Mouse (Mus musculus) heart, embryonic 10.5 days (tissue): ENCODE data around the gene Ifnar2. TPM values are rescaled to one million over a fixed set of nuclear protein-coding genes. Genes with fewer than 3 reads are reported as not detected.
A peak's percentile ranks its signal among the peaks of the same experiment; 100 is the strongest.

Source experiments
- DNase-seq: peaks from one replicate; pipeline ENCODE4 v3.0.0-alpha.2; 2017; ENCODE audit warnings: low spot score
- H3K27ac ChIP-seq: fragments of 300-500 bp; sonication (generic); 2 replicates; pipeline ENCODE4 v1.5.1; 2016; ENCODE audit warnings: mild to moderate bottlenecking
- H3K27me3 ChIP-seq: fragments of 300-500 bp; sonication (generic); 2 replicates; pipeline ENCODE4 v1.6.1; 2016; ENCODE audit warnings: mild to moderate bottlenecking; ENCODE audit not compliant: poor library complexity, insufficient read depth, severe bottlenecking
- H3K36me3 ChIP-seq: fragments of 300-500 bp; sonication (generic); 2 replicates; pipeline ENCODE4 v1.6.1; 2016; ENCODE audit warnings: mild to moderate bottlenecking, moderate library complexity
- H3K4me1 ChIP-seq: fragments of 300-500 bp; sonication (generic); 2 replicates; pipeline ENCODE4 v1.6.1; 2016; ENCODE audit warnings: mild to moderate bottlenecking
- H3K4me3 ChIP-seq: fragments of 300-500 bp; sonication (generic); 2 replicates; pipeline ENCODE4 v1.5.1; 2016; ENCODE audit warnings: mild to moderate bottlenecking, moderate library complexity
- H3K9me3 ChIP-seq: fragments of 300-500 bp; sonication (generic); 2 replicates; pipeline ENCODE4 v1.6.1; 2016; ENCODE audit warnings: mild to moderate bottlenecking, moderate library complexity
- WGBS: fragments of 180-500 bp; shearing (Covaris S2); methylation state at CpG from one replicate; pipeline ENCODE4 v1.1.7; 2016; 5-methylcytosine and 5-hydroxymethylcytosine counted together
- polyA plus RNA-seq: library from polyadenylated mRNA; unstranded; fragments of >200 nt; fragmentation: Nextera tagmentation; extraction: Ambion mirVana; gene quantifications from 2 replicates; pipeline ENCODE4 v1.2.1, GENCODE M21; 2016

The Ifnar2 gene
- 42.2 and 48.8 TPM in 2 replicates for polyA plus RNA-seq

- Histone ChIP-seq H3K36me3 (peaks cover 5% of the 10 kb centered on the region), H3K4me1 (peaks cover 14% of the 10 kb centered on the region), H3K27ac (peak within 1 kb of the TSS; percentile 93), H3K27me3 (no peaks in the 10 kb centered on the region), H3K9me3 (no peaks in the 10 kb centered on the region), H3K4me3 (peak within 1 kb of the TSS; percentile 75)
- DNase-seq: peak; percentile 93
- under 1% methylated on average over 62 of the region's 62 CpGs for WGBS
Observed at GRCm38 (mm10) chr16:91372577-91373472, at the start of gene Ifnar2. TSS of gene Ifnar2 (plus strand) at chr16:91372783.

- no peak overlapping the region for H3K4me3 ChIP-seq
- no peak for DNase-seq
- peaks cover 12% of the 10 kb centered on the region; the same call in 1 of the 2 replicates for H3K27me3 ChIP-seq
- H3K9me3 ChIP-seq: no peaks in the 10 kb centered on the region
- WGBS: 79% methylated on average over 7 of the region's 7 CpGs
- H3K36me3 ChIP-seq: no peaks in the 10 kb centered on the region
- H3K4me1 ChIP-seq: no peaks in the 10 kb centered on the region
- no peak overlapping the region for H3K27ac ChIP-seq
Observed at GRCm38 (mm10) chr16:91327605-91328004, 45.0 kb upstream of the Ifnar2 start.

- Histone ChIP-seq H3K4me3 (no peak overlapping the region), H3K27me3 (peaks cover 12% of the 10 kb centered on the region; the same call in 1 of the 2 replicates), H3K9me3 (no peaks in the 10 kb centered on the region), H3K36me3 (no peaks in the 10 kb centered on the region), H3K27ac (no peak overlapping the region), H3K4me1 (no peaks in the 10 kb centered on the region)
- DNase-seq: no peak
- WGBS: 74% methylated on average over 19 of the region's 19 CpGs
Observed at GRCm38 (mm10) chr16:91328922-91329321, 43.7 kb upstream of the Ifnar2 start.

GRCm38 (mm10) chr16:91330496-91330895 is 42.1 kb upstream of the Ifnar2 start:
- Histone ChIP-seq H3K4me1 (no peaks in the 10 kb centered on the region), H3K36me3 (no peaks in the 10 kb centered on the region), H3K27me3 (peaks cover 12% of the 10 kb centered on the region; the same call in 1 of the 2 replicates), H3K9me3 (no peaks in the 10 kb centered on the region), H3K4me3 (no peak overlapping the region), H3K27ac (no peak overlapping the region)
- DNase-seq: no peak
- 74% methylated on average over 6 of the region's 6 CpGs for WGBS

GRCm38 (mm10) chr16:91331153-91331552 is 41.4 kb upstream of the Ifnar2 start:
- no peak overlapping the region for H3K27ac ChIP-seq
- no peak for DNase-seq
- no peaks in the 10 kb centered on the region for H3K36me3 ChIP-seq
- no peak overlapping the region for H3K4me3 ChIP-seq
- peaks cover 12% of the 10 kb centered on the region; the same call in 1 of the 2 replicates for H3K27me3 ChIP-seq
- no peaks in the 10 kb centered on the region for H3K4me1 ChIP-seq
- WGBS: 33% methylated on average over 5 of the region's 5 CpGs
- no peaks in the 10 kb centered on the region for H3K9me3 ChIP-seq

GRCm38 (mm10) chr16:91332880-91333279 is 39.7 kb upstream of the Ifnar2 start:
- Histone ChIP-seq H3K4me1 (no peaks in the 10 kb centered on the region), H3K9me3 (no peaks in the 10 kb centered on the region), H3K4me3 (no peak overlapping the region), H3K27ac (no peak overlapping the region), H3K27me3 (peaks cover 16% of the 10 kb centered on the region; the same call in 1 of the 2 replicates), H3K36me3 (no peaks in the 10 kb centered on the region)
- WGBS: 41% methylated on average over 7 of the region's 7 CpGs
- DNase-seq: no peak

- Histone ChIP-seq H3K27ac (no peak overlapping the region), H3K4me1 (no peaks in the 10 kb centered on the region), H3K27me3 (peaks cover 7% of the 10 kb centered on the region; the same call in 1 of the 2 replicates), H3K4me3 (no peak overlapping the region), H3K9me3 (no peaks in the 10 kb centered on the region), H3K36me3 (no peaks in the 10 kb centered on the region)
- no peak for DNase-seq
- 55% methylated on average over 10 of the region's 10 CpGs for WGBS
Observed at GRCm38 (mm10) chr16:91334190-91334893, 38.2 kb upstream of the Ifnar2 start.

- no peaks in the 10 kb centered on the region for H3K9me3 ChIP-seq
Observed at GRCm38 (mm10) chr16:91336753-91337152, 35.8 kb upstream of the Ifnar2 start.

GRCm38 (mm10) chr16:91337480-91337879 is 35.1 kb upstream of the Ifnar2 start:
- H3K9me3 ChIP-seq: no peaks in the 10 kb centered on the region
- H3K27me3 ChIP-seq: peaks cover 4% of the 10 kb centered on the region; the same call in 1 of the 2 replicates
- DNase-seq: no peak
- no peak overlapping the region for H3K4me3 ChIP-seq
- H3K4me1 ChIP-seq: no peaks in the 10 kb centered on the region
- WGBS: 64% methylated on average over 5 of the region's 5 CpGs
- H3K27ac ChIP-seq: no peak overlapping the region
- H3K36me3 ChIP-seq: no peaks in the 10 kb centered on the region

More at GRCm38 (mm10) chr16:91336753-91337152, 35.8 kb upstream of the Ifnar2 start:
- Histone ChIP-seq H3K4me1 (no peaks in the 10 kb centered on the region), H3K4me3 (no peak overlapping the region), H3K27me3 (peaks cover 4% of the 10 kb centered on the region; the same call in 1 of the 2 replicates), H3K36me3 (no peaks in the 10 kb centered on the region), H3K27ac (no peak overlapping the region)
- no peak for DNase-seq
- 71% methylated on average over 4 of the region's 4 CpGs for WGBS

- no peaks in the 10 kb centered on the region for H3K4me1 ChIP-seq
- H3K27ac ChIP-seq: no peak overlapping the region
- H3K4me3 ChIP-seq: no peak overlapping the region
- no peaks in the 10 kb centered on the region for H3K9me3 ChIP-seq
- no peak for DNase-seq
- peaks cover 29% of the 10 kb centered on the region for H3K27me3 ChIP-seq
- WGBS: 70% methylated on average over 9 of the region's 9 CpGs
- H3K36me3 ChIP-seq: no peaks in the 10 kb centered on the region
Observed at GRCm38 (mm10) chr16:91346491-91346890, 26.1 kb upstream of the Ifnar2 start.

GRCm38 (mm10) chr16:91347491-91348263 is 24.9 kb upstream of the Ifnar2 start:
- Histone ChIP-seq H3K4me1 (no peaks in the 10 kb centered on the region), H3K9me3 (no peaks in the 10 kb centered on the region), H3K4me3 (no peak overlapping the region), H3K27ac (no peak overlapping the region), H3K36me3 (no peaks in the 10 kb centered on the region), H3K27me3 (peaks cover 34% of the 10 kb centered on the region)
- 73% methylated on average over 20 of the region's 20 CpGs for WGBS
- no peak for DNase-seq

GRCm38 (mm10) chr16:91348264-91348565 is 24.4 kb upstream of the Ifnar2 start:
- Histone ChIP-seq H3K9me3 (no peaks in the 10 kb centered on the region), H3K36me3 (no peaks in the 10 kb centered on the region), H3K4me3 (no peak overlapping the region), H3K27ac (no peak overlapping the region), H3K4me1 (no peaks in the 10 kb centered on the region), H3K27me3 (peaks cover 39% of the 10 kb centered on the region)
- WGBS: 74% methylated on average over 14 of the region's 14 CpGs
- DNase-seq: no peak
